Mouse (Mus musculus) forelimb bud, embryonic 11.5 days (tissue): ENCODE data around the gene Prss56.

Source experiments
- DNase-seq: peaks from one replicate; pipeline ENCODE4 v3.0.0-alpha.2; 2012; ENCODE audit warnings: low read depth, low spot score

The Prss56 gene

GRCm38 (mm10) chr1:87183013-87183412, at the start of gene Prss56:
Gene Prss56 (plus strand): TSS chr1:87183313.
- no peak for DNase-seq

DNA sequence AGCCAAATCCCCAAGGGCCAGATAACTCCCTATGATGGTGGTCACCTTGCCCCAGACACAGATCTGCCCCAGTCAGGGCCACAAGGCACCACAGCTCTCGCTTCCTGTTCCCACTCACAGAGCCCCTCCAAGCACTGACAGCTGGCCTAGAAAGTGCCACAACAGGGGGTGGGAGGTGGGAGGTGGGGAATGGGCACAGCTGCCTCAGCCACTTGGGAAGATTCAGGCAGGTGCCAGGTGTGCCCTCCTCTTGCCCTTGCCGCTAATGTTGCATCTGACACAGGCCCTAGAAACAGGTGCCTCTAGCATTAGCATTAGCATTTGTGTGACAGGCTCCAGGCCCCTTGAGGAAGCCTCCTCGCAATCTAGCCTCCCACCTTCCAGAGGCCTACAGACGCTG, 41.6 kb upstream of the Prss56 start:
- no peak for DNase-seq

- DNase-seq = no peak
Observed at GRCm38 (mm10) chr1:87142456-87142855, 40.7 kb upstream of the Prss56 start.

DNA sequence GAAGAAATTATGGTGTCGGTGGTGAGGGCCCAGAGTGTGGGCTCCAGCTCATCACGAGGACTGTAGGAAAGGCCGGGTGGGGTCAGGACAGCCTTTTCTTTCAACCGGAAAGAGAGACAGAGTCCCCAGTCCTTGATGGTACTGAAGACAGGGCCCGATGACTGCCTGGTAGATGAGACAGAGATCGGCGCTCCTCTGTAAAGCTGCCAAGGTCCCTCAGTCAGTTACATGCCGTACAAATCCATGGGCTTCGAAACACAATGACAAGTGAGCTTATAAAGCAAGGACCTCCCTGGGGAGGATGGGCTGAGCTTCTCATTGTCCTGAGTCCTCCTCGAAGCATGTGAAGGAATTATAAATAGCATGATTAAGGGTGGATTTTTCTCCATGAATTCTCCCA, 40.0 kb upstream of the Prss56 start:
- no peak for DNase-seq

- DNase-seq = no peak
Observed at GRCm38 (mm10) chr1:87149422-87149821, 33.7 kb upstream of the Prss56 start.

- no peak for DNase-seq
Observed at GRCm38 (mm10) chr1:87151286-87151685, 31.8 kb upstream of the Prss56 start.

DNA sequence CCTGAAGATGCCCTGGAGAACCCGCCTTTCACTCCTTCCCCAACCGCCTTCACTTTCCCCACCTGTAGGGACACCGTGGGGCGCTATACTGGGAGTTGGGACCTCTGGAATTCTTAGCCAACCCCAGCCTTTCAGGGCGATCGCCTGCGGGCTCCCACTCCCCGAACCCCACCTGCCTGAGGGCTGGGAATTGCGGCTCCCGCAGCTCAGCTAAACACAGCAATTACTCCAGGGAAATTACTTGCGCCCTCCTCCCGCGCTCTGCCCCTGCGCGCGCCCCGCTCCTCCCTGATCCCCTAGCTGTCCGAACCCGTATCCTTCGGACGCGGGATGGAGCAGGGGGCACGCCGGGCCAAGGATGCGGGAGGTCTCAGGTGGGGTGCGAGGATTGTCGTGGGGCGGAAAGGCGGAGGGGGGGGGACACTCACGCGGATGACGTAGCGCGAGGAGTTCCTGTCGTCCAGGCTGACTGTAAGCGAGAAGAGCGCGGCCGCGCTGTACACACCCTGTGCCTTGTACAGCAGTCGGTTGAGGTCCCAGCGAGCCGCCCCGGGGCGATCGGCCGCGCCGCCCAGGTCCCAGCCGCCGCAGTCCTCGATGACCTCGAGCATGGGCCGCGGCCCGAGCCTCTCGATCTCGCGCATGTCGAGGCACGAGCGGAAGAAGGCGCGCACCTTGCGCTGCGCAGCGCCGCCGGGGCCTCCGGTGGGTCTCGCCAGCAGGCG, 29.2 kb upstream of the Prss56 start:
- DNase-seq = no peak

GRCm38 (mm10) chr1:87154501-87155120, 28.5 kb upstream of the Prss56 start:
- DNase-seq = no peak

- DNase-seq = no peak
Observed at GRCm38 (mm10) chr1:87155531-87156198, 27.4 kb upstream of the Prss56 start.

- no peak for DNase-seq
Observed at GRCm38 (mm10) chr1:87156199-87156587, 26.9 kb upstream of the Prss56 start, which contains the start of gene Ecel1. Gene Ecel1 (minus strand): TSS chr1:87156521.

DNA sequence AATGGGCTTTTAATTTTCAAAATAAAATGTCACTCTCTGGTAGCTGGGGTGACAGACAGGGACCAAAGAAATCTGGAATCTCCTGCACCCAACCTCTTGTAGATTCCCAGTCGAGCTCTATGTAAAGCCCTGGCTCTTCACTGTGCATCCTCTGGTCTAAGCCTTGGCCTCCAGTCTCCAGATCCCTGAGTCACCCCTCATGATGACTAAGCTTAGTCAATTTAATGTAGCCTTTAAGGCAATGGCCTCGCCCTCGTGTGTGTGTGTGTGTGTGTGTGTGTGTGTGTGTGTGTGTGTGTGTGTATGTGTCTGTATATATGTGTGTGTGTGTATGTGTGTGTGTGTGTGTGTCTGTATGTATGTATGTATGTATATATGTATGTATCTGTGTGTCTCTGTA, 23.7 kb upstream of the Prss56 start:
- no peak for DNase-seq

DNA sequence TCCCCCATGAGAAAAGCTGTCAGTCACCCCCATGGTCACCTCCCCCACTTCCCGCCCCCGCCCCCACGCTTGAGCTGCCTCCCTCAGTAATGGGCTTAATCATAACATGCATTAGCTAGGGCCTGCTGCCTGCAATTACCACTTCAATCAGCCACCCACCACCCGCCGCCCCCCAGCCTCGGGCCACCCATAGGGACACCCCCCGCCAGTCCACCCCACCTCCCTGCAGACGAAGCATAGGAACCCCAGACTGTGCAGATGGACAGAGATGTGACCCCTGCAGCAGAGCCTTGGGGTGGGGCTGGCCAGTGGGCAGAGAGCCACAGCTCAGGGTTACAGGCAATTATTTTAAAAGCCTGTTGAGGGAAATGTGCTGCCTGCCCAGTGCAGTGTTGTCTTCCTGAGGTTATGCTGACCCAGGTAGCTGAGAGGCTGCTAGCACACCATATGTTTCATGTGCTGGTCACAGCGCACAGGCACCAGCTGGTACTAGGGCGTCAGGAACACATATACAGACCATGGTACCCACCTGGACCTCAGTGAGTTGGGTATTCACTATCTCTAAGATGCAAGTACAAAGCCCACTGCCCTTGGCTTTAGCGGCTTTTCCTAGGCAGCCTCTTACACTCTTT, 18.8 kb upstream of the Prss56 start:
- no peak for DNase-seq

DNA sequence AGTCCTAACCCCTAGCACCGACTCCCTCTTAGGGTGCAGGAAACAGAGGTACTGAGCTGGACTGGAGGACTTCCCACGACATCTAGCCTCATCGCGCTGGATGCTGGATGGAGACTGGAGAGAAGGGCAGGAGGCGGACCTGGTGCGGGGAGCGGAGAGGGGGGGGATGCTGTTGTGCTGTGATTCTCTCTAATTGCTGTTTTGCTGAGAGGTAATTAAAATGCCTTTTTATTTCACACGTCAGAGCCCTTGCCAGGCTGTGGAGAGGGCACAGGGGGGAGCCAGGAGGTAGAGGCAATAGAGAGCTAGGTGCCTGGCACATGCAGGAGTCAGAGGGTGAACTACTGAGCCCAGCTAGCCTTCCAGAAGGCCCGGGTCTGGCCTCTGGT, 18.3 kb upstream of the Prss56 start:
- DNase-seq = no peak

DNA sequence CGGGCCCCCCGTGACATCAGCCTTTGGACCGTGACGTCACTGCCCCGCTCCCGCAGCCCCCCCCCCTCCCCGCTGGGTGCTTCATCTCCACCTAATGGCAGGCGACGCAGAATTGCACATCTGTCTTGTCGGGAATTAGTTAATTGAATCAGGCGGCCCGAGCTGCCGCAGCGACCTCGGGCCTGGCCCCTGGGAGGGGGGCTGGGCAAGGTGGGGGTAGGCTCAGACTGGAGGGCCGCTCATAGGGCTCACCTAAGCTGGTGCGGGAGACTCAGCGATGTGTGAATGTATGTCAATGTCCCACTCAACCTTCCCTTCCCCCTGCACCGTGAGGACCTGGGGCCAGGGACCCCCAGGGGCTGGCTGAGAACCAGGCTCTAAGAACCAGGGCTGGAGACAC, 12.7 kb upstream of the Prss56 start:
- no peak for DNase-seq

GRCm38 (mm10) chr1:87171312-87171711, 11.8 kb upstream of the Prss56 start:
- DNase-seq = no peak

DNA sequence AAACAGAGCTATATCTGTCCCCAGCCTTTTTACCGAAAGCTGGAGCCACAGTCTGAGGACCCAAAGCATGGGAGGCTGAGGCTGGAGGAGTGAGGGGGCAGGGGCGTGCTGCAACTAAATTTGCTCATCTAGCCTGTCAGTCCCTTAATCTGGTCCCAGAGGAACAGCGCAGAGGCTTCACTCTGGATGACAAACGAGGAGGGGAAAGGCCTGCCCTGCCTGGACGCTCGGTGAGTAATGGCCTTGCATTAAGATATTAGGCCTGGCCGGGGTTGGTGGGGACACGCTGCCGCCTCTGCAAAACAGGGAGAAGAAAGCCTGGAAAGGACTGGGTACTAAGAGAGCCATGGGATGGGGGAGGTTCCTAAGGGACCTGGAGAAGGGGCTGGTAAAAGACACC, 10.8 kb upstream of the Prss56 start:
- DNase-seq = no peak

GRCm38 (mm10) chr1:87174006-87174955, 8.8 kb upstream of the Prss56 start:
- DNase-seq = peak; percentile 80

GRCm38 (mm10) chr1:87175852-87176292, 7.2 kb upstream of the Prss56 start:
- peak; percentile 57 for DNase-seq

DNA sequence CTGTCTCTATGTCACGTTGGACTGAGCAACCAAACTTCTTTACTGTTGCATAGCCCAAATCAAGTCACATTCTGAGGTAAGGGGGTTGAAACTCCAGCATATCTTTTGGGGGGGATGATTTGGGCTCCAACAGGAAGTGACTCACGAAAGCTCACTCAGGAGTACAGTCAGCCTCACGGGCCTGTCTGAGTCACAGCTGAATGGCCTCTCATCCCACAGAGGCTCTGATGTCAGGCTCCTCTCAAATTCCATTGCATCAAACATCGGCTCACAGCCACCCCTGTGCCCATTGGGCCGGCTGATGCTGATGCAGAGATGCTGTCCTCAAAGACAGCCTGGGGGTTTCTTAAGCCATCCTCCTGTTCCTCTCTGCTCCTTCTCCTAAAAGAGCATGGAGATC, 2.2 kb upstream of the Prss56 start:
- no peak for DNase-seq

GRCm38 (mm10) chr1:87183998-87184750, 1.1 kb downstream of the Prss56 start:
- no peak for DNase-seq
